Mouse (Mus musculus) urinary bladder, postnatal 14 days (tissue): ENCODE measurements around the gene Reep6.

Experiments used
- DNase-seq: peaks from one replicate; pipeline ENCODE4 v3.0.0; 2021; ENCODE audit warnings: low spot score

The Reep6 gene

DNA sequence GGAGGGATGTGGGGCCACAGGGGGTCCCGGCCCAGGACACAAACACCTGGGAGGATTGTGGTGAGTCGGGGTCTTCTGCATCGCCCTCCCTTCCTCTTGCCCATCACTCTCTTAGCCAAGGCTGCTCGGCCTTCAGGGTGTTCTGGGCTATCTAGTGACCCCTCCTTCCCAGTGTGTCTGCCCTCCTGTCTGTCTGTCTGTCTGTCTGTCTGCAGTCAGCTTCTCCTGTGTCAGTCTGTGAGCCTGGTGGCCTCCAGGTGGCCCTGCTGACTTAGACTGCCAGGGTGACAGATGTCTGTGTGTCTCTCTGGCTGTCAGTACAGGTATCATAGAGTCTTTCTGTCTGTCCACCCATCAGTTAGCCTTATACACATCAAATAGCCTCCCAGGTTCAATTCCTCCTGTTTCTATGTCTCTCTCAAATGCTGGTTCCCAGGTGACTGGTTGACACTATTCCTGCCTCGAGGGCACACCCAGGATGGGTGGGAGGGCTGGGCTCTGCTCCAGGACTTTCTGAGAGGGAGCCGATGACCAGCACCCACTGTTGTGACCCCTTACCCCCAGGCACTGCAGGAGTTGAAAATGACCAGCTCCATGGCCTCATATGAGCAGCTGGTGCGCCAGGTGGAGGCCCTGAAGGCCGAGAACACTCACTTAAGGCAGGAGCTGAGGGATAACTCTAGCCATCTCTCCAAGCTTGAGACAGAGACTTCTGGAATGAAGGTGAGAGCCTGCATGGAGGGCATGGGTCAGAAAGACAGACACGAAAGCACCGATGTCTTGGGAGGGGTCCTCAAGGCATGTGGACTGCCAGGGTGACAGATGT is 28.3 kb upstream of the Reep6 start:
- no peak for DNase-seq

- no peak for DNase-seq
These were observed 27.7 kb upstream of the Reep6 start for GRCm38 (mm10) chr10:80302082-80302355.

GRCm38 (mm10) chr10:80302471-80302881 is 27.3 kb upstream of the Reep6 start:
- DNase-seq = peak; percentile 57

DNA sequence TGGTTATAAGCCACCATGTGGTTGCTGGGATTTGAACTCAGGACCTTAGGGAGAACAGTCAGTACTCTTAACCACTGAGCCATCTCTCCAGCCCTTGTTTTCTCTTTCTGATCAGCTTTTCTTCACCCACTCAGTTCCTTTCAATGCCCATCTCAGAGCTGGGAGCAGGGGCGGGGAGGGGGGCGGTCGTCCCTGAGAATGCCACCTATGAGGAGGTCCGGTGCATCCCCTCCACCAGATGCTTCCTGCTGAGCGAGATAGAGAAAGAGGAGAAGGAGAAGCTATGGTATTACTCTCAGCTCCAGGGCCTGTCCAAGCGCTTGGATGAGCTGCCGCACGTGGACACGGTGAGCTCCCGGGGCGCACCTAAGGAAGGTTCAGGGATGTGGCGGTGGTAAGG is 25.3 kb upstream of the Reep6 start:
- no peak for DNase-seq

- no peak for DNase-seq
These were observed 24.9 kb upstream of the Reep6 start for GRCm38 (mm10) chr10:80304862-80305261.

DNA sequence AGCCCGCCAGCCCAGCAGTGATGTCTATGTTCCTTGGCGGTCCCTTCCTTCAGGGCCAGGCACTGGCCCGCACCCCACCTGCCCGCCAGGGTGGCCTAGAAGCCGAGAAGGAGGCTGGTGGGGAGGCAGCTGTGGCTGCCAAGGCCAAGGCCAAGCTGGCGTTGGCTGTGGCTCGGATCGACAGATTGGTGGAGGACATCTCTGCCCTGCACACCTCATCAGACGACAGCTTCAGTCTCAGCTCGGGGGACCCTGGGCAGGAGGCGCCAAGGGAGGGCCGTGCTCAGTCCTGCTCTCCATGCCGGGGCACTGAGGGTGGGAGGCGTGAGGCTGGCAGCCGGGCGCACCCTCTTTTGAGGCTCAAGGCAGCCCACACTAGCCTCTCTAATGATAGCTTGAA is 18.2 kb upstream of the Reep6 start:
- no peak for DNase-seq

- no peak for DNase-seq
These were observed 16.9 kb upstream of the Reep6 start for GRCm38 (mm10) chr10:80312586-80313504.

DNA sequence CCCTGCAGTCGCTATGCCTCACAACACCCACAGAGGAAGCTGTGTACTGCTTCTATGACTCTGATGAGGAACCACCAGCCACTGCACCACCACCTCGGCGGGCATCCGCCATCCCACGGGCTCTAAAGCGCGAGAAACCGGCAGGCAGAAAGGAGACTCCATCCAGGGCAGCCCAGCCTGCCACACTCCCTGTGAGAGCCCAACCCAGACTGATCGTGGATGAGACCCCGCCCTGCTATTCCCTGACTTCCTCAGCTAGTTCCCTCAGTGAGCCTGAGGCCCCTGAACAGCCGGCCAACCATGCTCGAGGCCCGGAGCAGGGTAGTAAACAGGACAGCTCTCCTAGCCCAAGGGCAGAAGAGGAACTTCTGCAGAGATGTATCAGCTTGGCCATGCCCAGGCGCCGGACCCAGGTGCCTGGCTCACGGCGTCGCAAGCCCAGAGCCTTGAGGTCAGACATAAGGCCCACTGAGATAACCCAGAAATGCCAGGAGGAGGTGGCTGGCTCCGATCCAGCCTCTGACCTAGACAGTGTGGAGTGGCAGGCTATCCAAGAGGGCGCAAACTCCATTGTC is 16.0 kb upstream of the Reep6 start:
- DNase-seq = no peak

DNA sequence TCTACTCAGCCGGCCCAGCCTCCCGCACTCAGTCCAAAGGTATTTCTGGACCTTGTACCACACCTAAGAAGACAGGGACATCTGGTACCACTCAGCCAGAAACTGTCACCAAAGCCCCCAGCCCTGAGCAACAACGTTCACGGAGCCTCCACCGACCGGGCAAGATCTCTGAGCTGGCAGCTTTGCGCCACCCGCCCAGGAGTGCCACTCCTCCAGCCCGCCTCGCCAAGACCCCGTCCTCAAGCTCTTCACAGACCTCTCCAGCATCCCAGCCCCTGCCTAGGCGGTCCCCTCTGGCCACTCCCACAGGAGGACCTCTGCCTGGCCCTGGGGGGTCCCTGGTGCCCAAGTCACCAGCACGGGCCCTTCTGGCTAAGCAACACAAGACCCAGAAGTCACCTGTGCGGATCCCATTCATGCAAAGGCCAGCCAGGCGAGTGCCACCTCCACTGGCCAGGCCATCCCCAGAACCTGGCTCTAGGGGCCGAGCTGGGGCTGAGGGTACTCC is 15.2 kb upstream of the Reep6 start:
- DNase-seq = no peak

DNA sequence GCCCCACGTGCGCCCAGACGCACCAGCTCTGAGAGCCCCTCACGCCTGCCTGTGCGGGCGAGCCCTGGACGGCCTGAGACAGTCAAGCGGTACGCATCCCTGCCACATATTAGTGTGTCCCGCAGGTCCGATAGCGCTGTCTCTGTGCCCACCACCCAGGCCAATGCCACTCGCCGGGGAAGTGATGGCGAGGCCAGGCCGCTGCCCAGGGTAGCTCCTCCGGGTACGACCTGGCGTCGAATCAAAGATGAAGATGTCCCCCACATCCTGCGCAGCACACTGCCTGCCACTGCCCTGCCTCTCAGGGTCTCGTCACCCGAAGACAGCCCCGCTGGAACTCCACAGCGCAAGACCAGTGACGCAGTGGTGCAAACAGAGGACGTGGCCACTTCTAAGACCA is 14.4 kb upstream of the Reep6 start:
- DNase-seq = no peak

DNA sequence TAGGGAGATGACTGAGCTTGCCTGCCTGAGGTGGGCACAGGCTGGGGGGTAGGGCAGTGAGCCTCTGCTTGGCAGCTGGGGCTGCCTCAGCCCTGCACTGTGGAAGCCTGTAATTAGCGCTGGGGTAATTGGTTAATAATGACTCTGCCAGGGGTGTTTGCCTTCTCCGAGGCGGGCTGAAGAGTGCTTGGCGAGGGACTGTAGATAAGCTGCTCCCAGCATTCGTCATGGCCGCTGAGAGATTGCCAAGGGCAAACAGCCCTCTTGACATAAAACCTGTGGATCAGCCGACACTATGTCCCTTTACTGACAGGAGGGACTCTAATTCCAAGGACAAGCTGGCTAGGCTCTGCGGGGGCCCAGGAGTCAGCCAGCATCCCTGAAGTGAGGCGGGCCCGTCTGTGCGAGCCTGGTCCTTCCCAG is 13.4 kb upstream of the Reep6 start:
- DNase-seq = no peak

DNA sequence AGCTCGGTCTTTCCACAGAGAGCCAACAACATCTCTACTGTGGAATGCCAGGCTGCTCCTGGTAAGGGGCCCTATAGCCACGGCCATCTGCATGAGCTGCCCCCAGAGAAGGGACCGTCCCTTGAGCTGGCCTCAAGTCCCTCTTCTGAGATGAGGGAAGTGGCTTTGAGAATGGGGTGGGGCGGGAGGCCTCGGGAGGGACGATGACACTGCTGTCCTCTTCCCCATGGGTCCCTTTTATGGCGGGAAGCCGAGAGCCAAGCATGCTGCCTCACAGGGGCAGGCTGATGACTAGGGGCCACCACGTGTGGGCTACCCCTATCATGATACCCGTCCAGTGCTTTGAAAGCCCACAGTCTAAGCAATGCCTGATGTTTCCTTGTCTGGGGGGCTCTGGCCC is 12.7 kb upstream of the Reep6 start:
- no peak for DNase-seq

DNA sequence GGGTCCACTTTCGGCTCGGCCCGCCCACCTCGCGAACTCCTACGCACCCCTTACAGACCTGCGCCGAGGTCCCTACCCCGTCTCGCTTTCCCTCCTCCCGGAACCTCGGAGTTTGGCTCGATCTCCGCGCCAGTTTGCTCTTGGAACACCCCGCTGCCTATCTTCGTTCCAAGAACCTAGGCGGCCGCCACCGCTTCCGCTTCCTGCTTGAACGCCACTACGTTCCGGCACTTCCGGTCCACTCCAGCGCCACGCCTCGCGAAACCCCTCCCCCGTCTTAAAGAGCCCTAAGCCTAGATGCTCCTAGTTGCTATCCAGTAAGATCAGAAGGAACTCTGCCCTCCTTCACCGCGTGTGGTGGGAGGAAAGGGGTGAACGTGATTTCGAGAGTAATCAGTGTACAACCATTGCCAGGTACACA is 9.4 kb upstream of the Reep6 start, which contains the start of gene 2310011J03Rik:
Gene 2310011J03Rik, minus strand, starts transcription at position 198 of the 421 bp plus-strand sequence.
- peak; percentile 94 for DNase-seq

GRCm38 (mm10) chr10:80321014-80321669 is 8.6 kb upstream of the Reep6 start:
- DNase-seq = no peak

- no peak for DNase-seq
These were observed 7.8 kb upstream of the Reep6 start for GRCm38 (mm10) chr10:80321670-80322581.

- no peak for DNase-seq
These were observed 6.9 kb upstream of the Reep6 start for GRCm38 (mm10) chr10:80322811-80323211.

- peak; percentile 80 for DNase-seq
These were observed 6.3 kb upstream of the Reep6 start for GRCm38 (mm10) chr10:80323261-80324119.

GRCm38 (mm10) chr10:80324120-80325037 is 5.4 kb upstream of the Reep6 start:
- no peak for DNase-seq

DNA sequence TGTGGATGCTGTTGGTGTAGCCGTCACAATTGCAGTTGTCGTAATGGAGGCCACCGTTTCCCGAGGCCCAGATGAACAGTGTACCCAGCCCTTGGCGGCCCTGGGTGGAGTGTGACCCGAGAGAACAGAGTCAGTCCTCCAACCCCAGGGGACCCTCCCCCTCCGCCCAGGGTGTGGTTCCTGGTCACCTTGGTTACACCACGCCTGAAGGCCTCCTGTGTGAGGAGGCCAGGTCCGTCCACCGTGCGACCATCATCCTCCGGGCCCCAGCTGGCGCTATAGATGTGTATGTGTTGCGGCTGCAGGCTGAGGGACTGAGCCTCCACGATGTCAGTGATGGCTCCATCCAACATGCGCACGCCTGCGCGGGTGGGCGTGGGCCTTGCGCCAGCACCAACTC is 4.7 kb upstream of the Reep6 start:
- DNase-seq = no peak
